Mouse (Mus musculus) heart, embryonic 16.5 days (tissue): ENCODE data around the gene Zic2. TPM values are rescaled to one million over a fixed set of nuclear protein-coding genes. Genes with fewer than 3 reads are reported as not detected.

Experiments used
- ATAC-seq: fragments of 200-750 bp; cut with Nextera tagmentation; replicated peaks from 2 replicates; pipeline ENCODE4 v1.8.0; 2017; ENCODE audit warnings: moderate number of reproducible peaks; ENCODE audit not compliant: insufficient read depth, low FRiP score; ENCODE audit errors: extremely low read depth
- H3K27ac ChIP-seq: fragments of 300-500 bp; sonication (generic); 2 replicates; pipeline ENCODE4 v1.5.1; 2014; ENCODE audit warnings: mild to moderate bottlenecking, low read length, control low read depth, moderate library complexity
- H3K27me3 ChIP-seq: fragments of 300-500 bp; sonication (generic); 2 replicates; pipeline ENCODE4 v1.6.1; 2014; ENCODE audit warnings: low read length, mixed read lengths; ENCODE audit not compliant: control insufficient read depth, insufficient read depth
- H3K36me3 ChIP-seq: fragments of 300-500 bp; sonication (generic); 2 replicates; pipeline ENCODE4 v1.6.1; 2014; ENCODE audit not compliant: control insufficient read depth, insufficient read depth
- H3K4me1 ChIP-seq: fragments of 300-500 bp; sonication (generic); 2 replicates; pipeline ENCODE4 v1.6.1; 2014; ENCODE audit warnings: low read length, mixed read lengths; ENCODE audit not compliant: control insufficient read depth, insufficient read depth
- H3K4me2 ChIP-seq: fragments of 300-500 bp; sonication (generic); 2 replicates; pipeline ENCODE4 v1.6.1; 2014; ENCODE audit warnings: low read depth, mild to moderate bottlenecking, control low read depth, low read length
- H3K4me3 ChIP-seq: fragments of 300-500 bp; sonication (generic); 2 replicates; pipeline ENCODE4 v1.5.1; 2014; ENCODE audit warnings: mild to moderate bottlenecking, control low read depth, low read length
- H3K9ac ChIP-seq: fragments of 300-500 bp; sonication (generic); 2 replicates; pipeline ENCODE4 v1.6.1; 2014; ENCODE audit warnings: low read length, control low read depth
- H3K9me3 ChIP-seq: fragments of 300-500 bp; sonication (generic); replicated peaks from 2 replicates; pipeline ENCODE4 v1.6.1; 2016; ENCODE audit warnings: low read length; ENCODE audit not compliant: control insufficient read depth
- WGBS: fragments of 180-500 bp; shearing (Covaris S2); extraction: QIAGEN DNeasy Blood & Tissue Kit; methylation state at CpG from one replicate; pipeline ENCODE4 v1.1.7; 2014; 5-methylcytosine and 5-hydroxymethylcytosine counted together
- polyA plus RNA-seq: library from polyadenylated mRNA; unstranded; fragments of >200 nt; fragmentation: Nextera tagmentation; extraction: Ambion mirVana; gene quantifications from 2 replicates; pipeline ENCODE4 v1.2.1, GENCODE M21; 2015

The Zic2 gene
- polyA plus RNA-seq, 1 experiment from 2014 or later, result not detected

DNA sequence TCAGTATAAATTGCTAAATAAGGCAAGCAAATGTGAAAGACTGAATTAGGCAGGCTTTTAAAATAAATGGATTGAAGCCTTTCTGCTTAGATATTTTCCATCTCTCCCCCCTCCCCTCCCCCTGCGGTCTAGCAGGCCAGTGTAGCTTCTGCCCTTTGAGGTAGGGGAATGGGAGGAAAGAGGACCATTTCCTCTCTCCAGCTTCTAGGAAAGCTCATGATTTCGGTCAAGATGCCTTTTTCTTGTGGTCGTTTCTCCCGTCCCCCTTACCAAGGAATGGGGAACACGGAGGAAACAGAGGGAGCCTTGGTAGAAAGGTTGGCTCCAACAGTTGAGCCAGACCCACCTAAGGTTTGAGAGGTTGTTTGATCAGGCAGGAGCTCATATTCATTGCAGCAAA is 2.6 kb upstream of the Zic2 start:
- no peaks in the 10 kb centered on the region for H3K9me3 ChIP-seq
- H3K9ac ChIP-seq, result no peak overlapping the region
- no peaks in the 10 kb centered on the region for H3K36me3 ChIP-seq
- ATAC-seq, result no peak
- WGBS, result 2% methylated on average over 5 of the region's 5 CpGs
- no peak overlapping the region for H3K27ac ChIP-seq
- H3K4me3 ChIP-seq, result no peak overlapping the region
- peaks cover 89% of the 10 kb centered on the region for H3K27me3 ChIP-seq
- H3K4me2 ChIP-seq, result no peak overlapping the region
- peaks cover 11% of the 10 kb centered on the region for H3K4me1 ChIP-seq

GRCm38 (mm10) chr14:122473211-122473751 is 2.0 kb upstream of the Zic2 start:
- no peaks in the 10 kb centered on the region for H3K9me3 ChIP-seq
- no peaks in the 10 kb centered on the region for H3K36me3 ChIP-seq
- no peak overlapping the region for H3K27ac ChIP-seq
- peaks cover 11% of the 10 kb centered on the region for H3K4me1 ChIP-seq
- 2% methylated on average over 17 of the region's 17 CpGs for WGBS
- H3K4me2 ChIP-seq, result no peak overlapping the region
- no peak overlapping the region for H3K4me3 ChIP-seq
- no peak overlapping the region for H3K9ac ChIP-seq
- no peak for ATAC-seq
- peaks cover 90% of the 10 kb centered on the region for H3K27me3 ChIP-seq

- under 1% methylated on average over 57 of the region's 57 CpGs for WGBS
These were observed 969 bp upstream of the Zic2 start for GRCm38 (mm10) chr14:122474041-122474890.

GRCm38 (mm10) chr14:122475557-122476040 is 364 bp downstream of the Zic2 start:
- peaks cover 11% of the 10 kb centered on the region for H3K4me1 ChIP-seq
- peaks cover 83% of the 10 kb centered on the region for H3K27me3 ChIP-seq
- H3K4me2 ChIP-seq, result peak overlapping the region; percentile 82
- under 1% methylated on average over 61 of the region's 65 CpGs for WGBS
- no peaks in the 10 kb centered on the region for H3K36me3 ChIP-seq
- H3K27ac ChIP-seq, result no peak overlapping the region
- ATAC-seq, result peak; percentile 8; the same call in 1 of the 2 replicates
- no peaks in the 10 kb centered on the region for H3K9me3 ChIP-seq
- H3K4me3 ChIP-seq, result peak overlapping the region; percentile 58
- no peak overlapping the region for H3K9ac ChIP-seq

More at GRCm38 (mm10) chr14:122474041-122474890, 969 bp upstream of the Zic2 start:
- no peak overlapping the region for H3K27ac ChIP-seq
- H3K4me2 ChIP-seq, result peak overlapping the region; percentile 82
- H3K36me3 ChIP-seq, result no peaks in the 10 kb centered on the region
- peak overlapping the region; percentile 58 for H3K4me3 ChIP-seq
- peaks cover 91% of the 10 kb centered on the region for H3K27me3 ChIP-seq
- H3K9me3 ChIP-seq, result no peaks in the 10 kb centered on the region
- 0 out of 2 replicates have a peak, but pooled peaks have one; percentile 39 for ATAC-seq
- H3K9ac ChIP-seq, result no peak overlapping the region
- H3K4me1 ChIP-seq, result peaks cover 11% of the 10 kb centered on the region

GRCm38 (mm10) chr14:122476041-122476821 is 996 bp downstream of the Zic2 start:
- peaks cover 11% of the 10 kb centered on the region for H3K4me1 ChIP-seq
- H3K9me3 ChIP-seq, result no peaks in the 10 kb centered on the region
- no peak overlapping the region for H3K27ac ChIP-seq
- peak overlapping the region; percentile 58 for H3K4me3 ChIP-seq
- no peak overlapping the region for H3K9ac ChIP-seq
- peak overlapping the region; percentile 82 for H3K4me2 ChIP-seq
- no peak; the same call in 1 of the 2 replicates for ATAC-seq
- 1% methylated on average over 62 of the region's 62 CpGs for WGBS
- H3K27me3 ChIP-seq, result peaks cover 85% of the 10 kb centered on the region
- H3K36me3 ChIP-seq, result no peaks in the 10 kb centered on the region

DNA sequence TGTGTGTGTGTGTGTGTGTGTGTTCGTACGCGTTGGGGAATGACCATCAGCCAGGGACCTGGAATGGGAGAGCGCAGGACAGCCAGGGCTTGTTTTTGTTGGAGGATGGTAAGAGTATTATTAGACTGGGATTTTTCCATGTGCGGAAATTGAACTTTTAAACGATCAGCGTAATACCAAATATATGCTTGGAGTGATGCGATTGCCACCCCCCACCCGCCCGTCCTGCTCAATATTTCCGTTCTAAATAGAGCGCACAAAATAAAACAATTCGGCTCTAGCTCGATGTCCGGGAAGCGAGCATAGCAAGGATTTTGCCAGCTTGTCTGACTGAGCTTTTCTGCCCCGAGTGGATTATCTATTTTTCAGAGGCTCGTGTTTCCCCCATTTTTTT is 1.6 kb downstream of the Zic2 start:
- no peak overlapping the region for H3K27ac ChIP-seq
- ATAC-seq, result no peak
- peaks cover 85% of the 10 kb centered on the region for H3K27me3 ChIP-seq
- no peak overlapping the region for H3K9ac ChIP-seq
- no peaks in the 10 kb centered on the region for H3K36me3 ChIP-seq
- H3K4me1 ChIP-seq, result peaks cover 11% of the 10 kb centered on the region
- H3K4me3 ChIP-seq, result no peak overlapping the region
- 1% methylated on average over 18 of the region's 18 CpGs for WGBS
- no peak overlapping the region for H3K4me2 ChIP-seq
- H3K9me3 ChIP-seq, result no peaks in the 10 kb centered on the region

- H3K27me3 ChIP-seq, result peaks cover 87% of the 10 kb centered on the region
- 2% methylated on average over 20 of the region's 20 CpGs for WGBS
- no peak overlapping the region for H3K4me2 ChIP-seq
- H3K9ac ChIP-seq, result no peak overlapping the region
- peaks cover 11% of the 10 kb centered on the region for H3K4me1 ChIP-seq
- H3K9me3 ChIP-seq, result no peaks in the 10 kb centered on the region
- H3K36me3 ChIP-seq, result no peaks in the 10 kb centered on the region
- no peak overlapping the region for H3K4me3 ChIP-seq
- no peak for ATAC-seq
- no peak overlapping the region for H3K27ac ChIP-seq
These were observed 2.0 kb downstream of the Zic2 start for GRCm38 (mm10) chr14:122477261-122477671.

DNA sequence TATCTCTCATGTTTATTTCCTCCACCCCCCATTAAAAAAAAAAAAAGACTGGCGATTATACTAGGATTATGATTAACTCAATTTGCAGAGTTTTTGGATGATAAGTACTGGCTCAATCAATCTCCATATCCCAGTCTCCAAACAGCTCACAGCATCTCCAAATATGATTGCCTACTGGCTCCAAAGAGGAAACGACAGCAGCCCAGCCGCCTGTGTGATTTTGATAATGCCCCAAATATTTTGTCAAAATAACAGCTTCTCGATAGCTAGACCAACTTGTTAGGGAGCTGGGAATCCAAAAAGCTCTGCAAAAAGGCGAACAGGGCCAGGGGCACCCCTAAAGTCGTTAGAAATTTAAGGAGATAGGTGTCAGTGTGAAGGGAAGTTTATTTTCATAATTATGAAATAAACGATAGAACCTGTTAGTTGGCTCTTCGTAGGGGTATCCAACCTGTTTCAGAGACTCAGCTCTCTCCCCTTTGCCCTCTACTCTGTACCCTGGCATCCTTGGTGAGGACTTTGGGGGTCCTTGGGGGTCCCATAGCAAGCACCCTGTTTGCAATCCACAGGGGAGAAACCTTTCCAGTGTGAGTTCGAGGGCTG is 2.8 kb downstream of the Zic2 start:
- Histone ChIP-seq H3K9ac (no peak overlapping the region), H3K4me2 (no peak overlapping the region), H3K27ac (no peak overlapping the region), H3K36me3 (no peaks in the 10 kb centered on the region), H3K9me3 (no peaks in the 10 kb centered on the region), H3K27me3 (peaks cover 87% of the 10 kb centered on the region), H3K4me3 (no peak overlapping the region), H3K4me1 (peaks cover 11% of the 10 kb centered on the region)
- ATAC-seq, result no peak
- 4% methylated on average over 9 of the region's 9 CpGs for WGBS
